Mouse (Mus musculus) testis, adult 2 months (tissue): Measurements from ENCODE around the gene Ccdc96.

ENCODE experiments used
- CTCF ChIP-seq: fragments of 200-500 bp; IDR thresholded peaks from 2 replicates; pipeline ENCODE4 v1.5.1; 2012; ENCODE audit warnings: low read depth, mild to moderate bottlenecking, inconsistent platforms, low read length, moderate library complexity; ENCODE audit not compliant: control insufficient read depth, insufficient read depth, insufficient replicate concordance
- POLR2A ChIP-seq: fragments of 200-500 bp; IDR thresholded peaks from 2 replicates; pipeline ENCODE4 v1.6.1; 2012; ENCODE audit warnings: low read depth, mild to moderate bottlenecking, inconsistent platforms, low read length, moderate library complexity; ENCODE audit not compliant: control insufficient read depth

DNA sequence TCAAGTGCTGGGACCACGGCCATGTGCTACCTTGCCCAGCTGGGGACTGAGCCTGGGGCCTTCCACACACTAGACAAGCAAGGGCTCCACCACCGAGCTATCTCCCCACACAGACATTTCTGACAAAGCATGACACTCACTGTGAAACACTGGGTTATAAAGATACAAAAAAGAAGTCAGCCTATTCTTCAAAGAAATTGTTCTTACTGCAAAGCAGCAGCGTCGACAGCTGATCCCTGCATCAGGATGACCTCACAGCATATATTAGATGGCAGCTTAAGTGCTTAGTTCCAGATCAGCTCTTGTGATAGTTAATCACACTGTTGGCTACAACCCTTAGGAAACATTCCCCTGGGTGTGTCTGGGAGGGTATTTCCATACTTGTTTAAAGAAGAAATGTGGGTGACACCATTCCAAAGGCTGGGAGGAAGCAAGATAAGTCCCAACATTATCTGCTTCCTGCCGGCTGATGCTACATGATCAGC is 38.9 kb downstream of the Ccdc96 start:
- TF ChIP-seq POLR2A, result no peak
- no peak for TF ChIP-seq CTCF
